Mouse (Mus musculus) hematopoietic multipotent progenitor cell, adult 10-12 weeks (in vitro differentiated cells): ENCODE measurements around the gene Abcb5. TPM values are rescaled to one million over a fixed set of nuclear protein-coding genes. Genes with fewer than 3 reads are reported as not detected.

Experiments
- polyA plus RNA-seq: library from polyadenylated mRNA; stranded (reverse); fragments of >175 nt; gene quantifications from 2 replicates; pipeline ENCODE4 v1.2.3, GENCODE M21; 2012; ENCODE audit warnings: low replicate concordance

Gene Abcb5
- not detected in 2 replicates for polyA plus RNA-seq

DNA sequence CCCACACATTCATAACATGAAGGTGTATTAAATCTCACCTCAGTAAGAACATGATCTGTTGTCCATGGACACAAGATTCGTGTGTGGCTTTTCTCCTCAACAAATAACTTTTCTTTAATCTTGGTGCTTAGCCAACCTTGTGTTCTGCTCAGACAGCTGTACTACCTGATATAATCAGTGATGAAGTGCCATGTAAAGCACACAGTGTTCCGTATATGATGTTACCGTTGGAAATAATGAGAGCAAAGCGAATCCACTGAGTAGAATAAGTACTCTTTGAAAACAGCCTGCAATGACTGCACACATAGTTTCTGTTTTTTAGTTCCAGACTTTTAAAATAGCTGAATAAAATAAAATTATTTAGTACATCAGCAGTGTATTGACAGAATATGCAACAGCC is at the start of gene Abcb5:
Gene Abcb5 (minus strand): TSS at position 101 of the 400 bp plus-strand sequence.

GRCm38 (mm10) chr12:118846221-118846620 is 120.0 kb downstream of the Abcb5 start, which contains the start of gene Sp8:
Gene Sp8 (plus strand): TSS chr12:118846329.

Other genes with a start within 250 kb of the Abcb5 start
- not detected in 2 replicates for gene Sp8, start 120.1 kb downstream of the Abcb5 start, polyA plus RNA-seq